Mouse (Mus musculus) hindbrain, embryonic 12.5 days (tissue): ENCODE results near the gene Pan3. TPM values are rescaled to one million over a fixed set of nuclear protein-coding genes. Genes with fewer than 3 reads are reported as not detected.

Experiments
- ATAC-seq: fragments of 200-750 bp; cut with Nextera tagmentation; 2 replicates; pipeline ENCODE4 v1.8.0; 2017; ENCODE audit warnings: moderate TSS enrichment; ENCODE audit not compliant: low FRiP score
- H3K27ac ChIP-seq: fragments of 300-500 bp; sonication (generic); 2 replicates; pipeline ENCODE4 v1.5.1; 2016; ENCODE audit warnings: mild to moderate bottlenecking
- H3K27me3 ChIP-seq: fragments of 300-500 bp; sonication (generic); 2 replicates; pipeline ENCODE4 v1.6.1; 2016; ENCODE audit warnings: mild to moderate bottlenecking
- H3K36me3 ChIP-seq: fragments of 300-500 bp; sonication (generic); 2 replicates; pipeline ENCODE4 v1.6.1; 2016; ENCODE audit warnings: mild to moderate bottlenecking
- H3K4me1 ChIP-seq: fragments of 300-500 bp; sonication (generic); 2 replicates; pipeline ENCODE4 v1.6.1; 2016
- H3K4me2 ChIP-seq: fragments of 300-500 bp; sonication (generic); replicated peaks from 2 replicates; pipeline ENCODE4 v1.6.1; 2016; ENCODE audit warnings: mild to moderate bottlenecking
- H3K4me3 ChIP-seq: fragments of 300-500 bp; sonication (generic); 2 replicates; pipeline ENCODE4 v1.5.1; 2016; ENCODE audit warnings: mild to moderate bottlenecking
- H3K9ac ChIP-seq: fragments of 300-500 bp; sonication (generic); 2 replicates; pipeline ENCODE4 v1.6.1; 2016; ENCODE audit warnings: mild to moderate bottlenecking, moderate library complexity
- H3K9me3 ChIP-seq: fragments of 300-500 bp; sonication (generic); replicated peaks from 2 replicates; pipeline ENCODE4 v1.6.1; 2016; ENCODE audit warnings: mild to moderate bottlenecking
- WGBS: fragments of 180-500 bp; shearing (Covaris S2); methylation state at CpG from one replicate; pipeline ENCODE4 v1.1.7; 2016; 5-methylcytosine and 5-hydroxymethylcytosine counted together
- polyA plus RNA-seq: library from polyadenylated mRNA; unstranded; fragments of >200 nt; fragmentation: Nextera tagmentation; extraction: Ambion mirVana; gene quantifications from 2 replicates; pipeline ENCODE4 v1.2.1, GENCODE M21; 2016

The Pan3 gene
- polyA plus RNA-seq, 1 experiment from 2014 or later, result 56.4 TPM

DNA sequence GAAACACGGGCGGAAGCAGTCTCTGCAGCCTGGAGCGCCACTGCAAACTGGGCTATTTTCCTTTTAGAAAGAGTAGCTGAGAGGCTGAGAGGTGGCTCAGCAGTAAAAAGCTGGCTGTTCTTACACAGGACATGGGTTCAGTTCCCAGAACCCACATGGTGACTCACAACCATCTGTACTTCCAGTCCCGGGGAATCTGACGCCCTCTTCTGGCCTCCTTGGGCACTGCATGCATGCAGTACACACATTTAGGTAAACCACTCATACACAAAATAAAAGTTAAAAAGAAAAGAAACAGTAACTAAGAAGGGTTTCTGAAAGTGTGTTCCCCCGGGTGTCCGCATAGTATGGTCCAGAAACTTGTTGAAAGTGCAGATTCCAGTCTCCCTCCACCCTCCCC lies 149.2 kb downstream of the Pan3 start:
- Histone ChIP-seq H3K9ac (no peak overlapping the region), H3K9me3 (no peaks in the 10 kb centered on the region), H3K4me3 (no peak overlapping the region), H3K27ac (no peak overlapping the region), H3K4me2 (no peak overlapping the region), H3K27me3 (no peaks in the 10 kb centered on the region; the same call in 1 of the 2 replicates), H3K4me1 (no peaks in the 10 kb centered on the region), H3K36me3 (no peaks in the 10 kb centered on the region)
- 89% methylated on average over 7 of the region's 7 CpGs for WGBS
- no peak for ATAC-seq

DNA sequence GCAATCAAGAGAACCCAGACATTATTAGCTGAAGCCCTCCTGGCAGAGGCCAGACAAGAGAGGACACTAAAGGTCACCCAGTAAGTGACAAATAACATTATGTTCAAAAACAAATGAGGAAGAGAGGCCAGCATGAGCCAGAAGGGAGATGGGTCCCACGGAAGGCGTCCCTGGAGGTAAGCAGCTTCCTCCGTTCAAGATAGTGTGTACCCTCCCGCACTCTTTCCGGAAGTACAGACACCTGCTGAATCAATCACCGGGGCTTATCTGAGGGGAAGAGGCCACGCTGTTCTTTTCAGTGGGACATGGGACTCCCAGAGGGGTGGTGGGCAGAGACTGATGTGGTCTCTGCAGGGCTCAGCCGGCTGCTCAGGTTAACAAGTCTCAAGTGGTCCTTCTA lies 149.7 kb downstream of the Pan3 start:
- H3K36me3 ChIP-seq, result no peaks in the 10 kb centered on the region
- no peak overlapping the region for H3K4me3 ChIP-seq
- ATAC-seq, result no peak
- H3K9me3 ChIP-seq, result no peaks in the 10 kb centered on the region
- no peak overlapping the region for H3K9ac ChIP-seq
- WGBS, result 79% methylated on average over 8 of the region's 8 CpGs
- H3K27ac ChIP-seq, result no peak overlapping the region
- H3K4me2 ChIP-seq, result no peak overlapping the region
- no peaks in the 10 kb centered on the region for H3K4me1 ChIP-seq
- H3K27me3 ChIP-seq, result no peaks in the 10 kb centered on the region; the same call in 1 of the 2 replicates

DNA sequence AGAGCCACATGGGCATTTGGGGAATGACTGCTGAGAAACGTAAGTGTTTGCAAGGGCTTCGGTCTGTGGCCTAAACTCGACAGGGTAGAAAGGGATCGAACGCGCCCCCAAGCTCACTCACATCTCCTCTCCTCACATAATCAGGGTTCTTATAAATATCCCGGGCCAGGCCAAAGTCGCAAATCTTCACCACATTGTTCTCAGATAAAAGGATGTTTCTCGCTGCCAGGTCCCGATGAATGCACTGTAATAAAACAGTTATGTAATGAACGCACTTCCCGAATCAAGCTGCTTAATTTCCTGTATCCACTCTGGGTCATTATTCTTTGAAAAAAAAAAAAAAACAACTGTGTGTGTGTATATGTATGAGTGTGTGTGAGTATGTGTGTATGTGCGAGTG lies 150.2 kb downstream of the Pan3 start:
- Histone ChIP-seq H3K9me3 (no peaks in the 10 kb centered on the region), H3K36me3 (no peaks in the 10 kb centered on the region), H3K4me1 (no peaks in the 10 kb centered on the region), H3K4me3 (no peak overlapping the region), H3K27ac (no peak overlapping the region), H3K9ac (no peak overlapping the region), H3K27me3 (no peaks in the 10 kb centered on the region; the same call in 1 of the 2 replicates), H3K4me2 (no peak overlapping the region)
- WGBS, result 91% methylated on average over 13 of the region's 13 CpGs
- ATAC-seq, result no peak

DNA sequence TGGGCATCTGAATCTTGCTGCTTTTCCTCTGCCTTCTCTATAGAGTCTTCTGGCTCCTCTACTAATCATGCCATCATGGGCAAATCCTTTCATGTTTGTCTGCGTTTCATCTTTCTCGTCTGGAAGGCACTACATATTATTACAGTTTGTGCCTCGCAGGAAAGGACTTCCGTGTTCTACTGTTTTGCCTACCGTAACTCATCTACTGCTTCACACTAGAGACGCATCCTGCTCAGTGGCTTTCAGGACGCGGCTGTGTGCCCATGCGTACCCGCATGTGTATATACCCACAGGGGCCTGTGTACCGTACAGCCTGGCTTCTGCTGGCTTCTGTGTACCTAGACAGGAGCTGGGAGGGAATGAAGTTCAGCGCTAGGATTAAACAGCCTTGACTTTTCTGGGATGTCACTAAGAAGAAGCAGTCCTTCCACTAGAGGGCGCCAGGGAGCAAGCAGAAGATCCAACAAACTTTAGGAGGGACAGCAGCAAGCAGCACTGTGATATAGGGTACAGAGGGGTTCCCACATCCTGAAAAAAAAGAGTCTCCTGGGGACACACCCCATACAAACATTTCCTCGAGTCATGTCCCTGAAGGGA lies 153.8 kb downstream of the Pan3 start:
- H3K27ac ChIP-seq, result no peak overlapping the region
- H3K9ac ChIP-seq, result no peak overlapping the region
- no peak overlapping the region for H3K4me2 ChIP-seq
- H3K36me3 ChIP-seq, result no peaks in the 10 kb centered on the region
- 43% methylated on average over 14 of the region's 14 CpGs for WGBS
- no peaks in the 10 kb centered on the region for H3K4me1 ChIP-seq
- H3K27me3 ChIP-seq, result no peaks in the 10 kb centered on the region
- no peak for ATAC-seq
- no peak overlapping the region for H3K4me3 ChIP-seq
- no peaks in the 10 kb centered on the region for H3K9me3 ChIP-seq

DNA sequence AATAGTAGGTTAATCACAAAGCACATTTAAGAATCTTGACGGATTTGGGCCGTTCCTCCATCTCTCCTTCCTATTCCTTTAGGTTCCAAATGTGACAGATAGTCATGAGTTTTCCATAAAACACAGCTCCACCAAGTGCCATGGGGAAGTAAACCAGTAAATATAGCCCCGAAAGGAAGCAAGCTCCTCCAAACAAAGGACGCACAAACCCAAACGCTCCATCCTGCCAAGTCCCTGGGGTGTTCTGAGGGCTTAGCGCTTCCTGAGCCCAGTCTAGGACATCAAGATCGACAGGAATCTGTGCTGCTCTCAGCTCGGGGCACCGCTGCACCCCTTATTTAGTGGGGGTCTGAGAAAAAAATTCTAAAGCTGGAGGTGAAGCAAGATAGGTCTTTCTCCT lies 154.7 kb downstream of the Pan3 start:
- Histone ChIP-seq H3K9ac (no peak overlapping the region), H3K4me3 (no peak overlapping the region), H3K27me3 (no peaks in the 10 kb centered on the region), H3K27ac (no peak overlapping the region), H3K36me3 (no peaks in the 10 kb centered on the region), H3K4me1 (no peaks in the 10 kb centered on the region; the same call in 1 of the 2 replicates), H3K9me3 (no peaks in the 10 kb centered on the region), H3K4me2 (no peak overlapping the region)
- no peak for ATAC-seq
- 79% methylated on average over 9 of the region's 9 CpGs for WGBS

DNA sequence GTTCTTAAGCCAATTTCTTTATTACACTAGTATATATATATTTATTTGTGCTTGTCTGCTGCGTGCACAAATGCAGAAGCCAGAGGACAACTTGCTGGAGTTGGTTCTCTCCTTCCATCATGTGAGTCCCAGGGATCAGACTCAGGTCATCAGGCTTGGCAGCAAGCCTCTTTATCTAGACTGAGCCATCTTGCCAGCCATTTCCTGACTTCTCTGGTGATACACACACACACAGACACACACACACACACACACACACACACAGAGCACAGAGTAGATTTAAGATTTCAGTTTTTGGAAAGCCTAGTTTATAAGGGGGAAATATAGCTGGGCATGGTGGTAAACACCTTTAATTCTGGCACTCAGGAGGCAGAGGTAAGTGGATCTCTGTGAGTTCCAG lies 155.1 kb downstream of the Pan3 start:
- no peak overlapping the region for H3K9ac ChIP-seq
- no peaks in the 10 kb centered on the region; the same call in 1 of the 2 replicates for H3K4me1 ChIP-seq
- no peak overlapping the region for H3K27ac ChIP-seq
- no peaks in the 10 kb centered on the region for H3K27me3 ChIP-seq
- no peak overlapping the region for H3K4me3 ChIP-seq
- WGBS, result 89% methylated on average over 1 of the region's 1 CpGs
- H3K36me3 ChIP-seq, result no peaks in the 10 kb centered on the region
- H3K4me2 ChIP-seq, result no peak overlapping the region
- ATAC-seq, result no peak
- H3K9me3 ChIP-seq, result no peaks in the 10 kb centered on the region

DNA sequence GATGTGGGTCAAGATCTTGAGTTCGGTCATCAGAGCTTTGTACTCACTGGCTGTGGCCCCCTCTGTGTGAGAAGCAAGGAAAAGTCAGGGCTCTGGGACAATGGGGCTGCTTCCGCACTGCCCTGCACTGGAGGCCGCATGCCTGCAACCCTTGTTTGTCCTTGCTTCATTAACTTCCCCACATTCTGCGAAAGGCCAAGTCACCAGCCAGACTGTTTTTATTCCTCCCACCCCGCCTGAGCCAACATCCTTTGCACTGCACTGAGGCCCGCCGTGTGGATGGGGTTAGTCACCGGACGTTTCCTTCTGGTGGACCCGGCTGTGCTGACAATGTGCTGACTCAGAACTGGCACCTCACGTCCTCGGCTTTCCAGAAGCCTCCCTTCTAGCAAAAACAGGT lies 159.9 kb downstream of the Pan3 start:
- Histone ChIP-seq H3K36me3 (no peaks in the 10 kb centered on the region), H3K9ac (no peak overlapping the region), H3K4me2 (no peak overlapping the region), H3K27ac (0 out of 2 replicates have a peak overlapping the region, but pooled peaks have one; percentile 17), H3K4me3 (no peak overlapping the region), H3K27me3 (no peaks in the 10 kb centered on the region), H3K9me3 (no peaks in the 10 kb centered on the region), H3K4me1 (no peaks in the 10 kb centered on the region; the same call in 1 of the 2 replicates)
- ATAC-seq, result no peak
- whole genome bisulfite sequencing, result 49% methylated on average over 12 of the region's 12 CpGs

DNA sequence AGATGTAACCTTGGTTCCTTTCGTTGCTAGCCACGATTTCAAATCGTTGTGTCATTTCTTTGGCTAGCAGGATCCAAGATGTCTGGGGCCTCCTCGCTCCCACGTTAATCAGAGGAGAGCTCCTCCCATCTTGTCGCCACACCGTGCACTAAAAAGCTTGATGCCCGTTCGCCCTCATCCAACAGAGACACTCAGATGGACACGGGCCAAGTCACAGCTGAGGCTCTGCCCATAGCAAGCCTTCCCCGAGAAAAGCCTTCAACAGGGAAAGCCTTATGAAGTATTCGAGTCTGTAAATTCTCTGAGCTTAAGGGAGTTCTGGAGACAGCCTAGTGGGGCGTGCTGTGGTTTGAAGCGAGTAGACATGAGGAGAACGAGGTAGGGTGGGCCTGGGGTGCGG lies 167.9 kb downstream of the Pan3 start:
- no peaks in the 10 kb centered on the region for H3K36me3 ChIP-seq
- no peak overlapping the region for H3K27ac ChIP-seq
- 81% methylated on average over 16 of the region's 16 CpGs for WGBS
- H3K4me1 ChIP-seq, result peaks cover 6% of the 10 kb centered on the region; the same call in 1 of the 2 replicates
- ATAC-seq, result no peak
- no peaks in the 10 kb centered on the region for H3K27me3 ChIP-seq
- H3K9ac ChIP-seq, result no peak overlapping the region
- H3K4me2 ChIP-seq, result no peak overlapping the region
- H3K4me3 ChIP-seq, result no peak overlapping the region
- no peaks in the 10 kb centered on the region for H3K9me3 ChIP-seq

Other genes starting within 250 kb of the Pan3 start
- 8.6 and 9.3 TPM in 2 replicates for gene Gsx1, start 241.5 kb upstream of the Pan3 start, polyA plus RNA-seq
- not detected in 2 replicates for gene Pdx1, start 160.2 kb upstream of the Pan3 start, polyA plus RNA-seq
- not detected in 2 replicates for gene Cdx2, start 122.9 kb upstream of the Pan3 start, polyA plus RNA-seq
- gene Urad, start 107.7 kb upstream of the Pan3 start, polyA plus RNA-seq, result not detected in 2 replicates
- gene Flt3, start 29.7 kb upstream of the Pan3 start, polyA plus RNA-seq, result 0.13 and 0.14 TPM in 2 replicates